Mouse (Mus musculus) pancreas, adult 10 weeks (tissue): ENCODE measurements around the gene Zfp513. TPM values are rescaled to one million over a fixed set of nuclear protein-coding genes. Genes with fewer than 3 reads are reported as not detected.

Source experiments
- polyA plus RNA-seq: library from polyadenylated mRNA; stranded (reverse); fragments of 350-450 nt; fragmentation: Illumina TruSeq; extraction: RNeasy Lipid Tissue Mini Kit (QIAGEN cat#74804); gene quantifications from one replicate; pipeline ENCODE4 v1.2.3, GENCODE M21; 2015; ENCODE audit warnings: low read depth, low replicate concordance; ENCODE audit not compliant: insufficient read depth

The Zfp513 gene
- 5.8 TPM for polyA plus RNA-seq

DNA sequence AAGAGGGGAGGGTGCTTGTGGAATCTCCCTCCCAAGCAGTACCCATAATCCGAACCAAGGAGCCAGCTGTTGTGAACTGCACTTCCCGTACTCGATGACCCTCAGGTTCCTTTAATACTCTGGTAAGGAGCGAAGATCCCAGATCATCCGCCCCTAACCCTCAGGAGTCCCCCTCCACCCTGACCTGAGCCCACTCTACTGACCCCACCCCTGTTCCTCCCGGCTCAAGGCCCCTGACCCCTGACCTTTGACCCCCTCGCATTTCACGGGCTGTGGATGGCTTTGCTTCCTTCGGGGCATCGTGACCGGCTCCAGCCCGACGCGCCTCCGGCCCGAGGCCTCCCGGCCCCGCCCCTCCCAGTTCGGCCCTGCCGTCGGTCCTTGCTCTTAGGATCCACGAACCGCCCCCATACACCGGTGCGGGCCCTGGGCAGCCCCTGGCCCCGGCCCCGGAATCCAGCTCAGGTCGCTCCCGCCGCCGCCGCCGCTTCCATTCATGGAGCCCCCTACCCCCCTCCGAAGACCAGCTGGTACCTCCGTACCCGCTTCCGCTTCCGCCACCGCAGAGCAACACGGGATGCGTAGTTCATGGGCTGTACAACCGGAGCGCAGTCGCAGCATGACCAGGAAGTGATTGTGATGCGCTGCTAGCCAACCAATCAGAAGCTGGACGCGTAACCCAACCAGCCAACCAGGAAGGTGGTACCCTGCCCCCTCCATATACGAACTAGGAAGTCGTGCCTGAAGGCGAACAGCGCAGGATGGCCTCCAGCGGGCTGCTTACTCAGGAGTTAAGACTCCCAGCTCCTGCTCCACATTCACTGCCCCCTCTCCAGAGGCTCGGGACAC, at the start of gene Zfp513:
Gene Zfp513 (minus strand): TSS at position 562 of the 849 bp plus-strand sequence.

DNA sequence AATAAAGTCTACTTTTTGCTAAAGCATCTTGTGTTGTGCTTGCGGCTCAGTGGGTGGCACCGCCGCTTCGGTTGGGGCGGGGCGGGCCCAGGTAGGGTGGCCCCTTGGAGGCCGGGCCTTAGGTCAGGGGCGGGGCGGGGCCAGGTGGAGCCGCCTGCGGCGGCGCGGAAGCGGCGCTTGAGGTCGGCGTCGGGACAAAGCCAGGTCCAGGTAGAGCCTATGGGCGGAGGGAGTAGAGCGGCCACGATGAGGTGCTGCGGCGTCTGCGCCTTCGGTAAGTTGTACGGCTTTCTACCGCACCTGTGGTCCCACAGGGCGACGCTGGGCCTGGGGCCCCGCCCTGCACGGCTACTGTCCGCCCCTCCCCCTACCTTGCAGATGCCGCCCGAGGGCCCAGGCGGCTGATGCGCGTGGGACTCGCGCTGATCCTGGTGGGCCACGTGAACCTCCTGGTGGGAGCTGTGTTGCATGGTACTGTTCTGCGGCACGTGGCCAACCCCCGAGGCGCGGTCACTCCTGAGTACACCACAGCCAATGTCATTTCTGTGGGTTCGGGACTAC, 49.5 kb upstream of the Zfp513 start, which contains the start of gene Krtcap3:
Gene Krtcap3 (plus strand): TSS at position 151 of the 561 bp plus-strand sequence.

DNA sequence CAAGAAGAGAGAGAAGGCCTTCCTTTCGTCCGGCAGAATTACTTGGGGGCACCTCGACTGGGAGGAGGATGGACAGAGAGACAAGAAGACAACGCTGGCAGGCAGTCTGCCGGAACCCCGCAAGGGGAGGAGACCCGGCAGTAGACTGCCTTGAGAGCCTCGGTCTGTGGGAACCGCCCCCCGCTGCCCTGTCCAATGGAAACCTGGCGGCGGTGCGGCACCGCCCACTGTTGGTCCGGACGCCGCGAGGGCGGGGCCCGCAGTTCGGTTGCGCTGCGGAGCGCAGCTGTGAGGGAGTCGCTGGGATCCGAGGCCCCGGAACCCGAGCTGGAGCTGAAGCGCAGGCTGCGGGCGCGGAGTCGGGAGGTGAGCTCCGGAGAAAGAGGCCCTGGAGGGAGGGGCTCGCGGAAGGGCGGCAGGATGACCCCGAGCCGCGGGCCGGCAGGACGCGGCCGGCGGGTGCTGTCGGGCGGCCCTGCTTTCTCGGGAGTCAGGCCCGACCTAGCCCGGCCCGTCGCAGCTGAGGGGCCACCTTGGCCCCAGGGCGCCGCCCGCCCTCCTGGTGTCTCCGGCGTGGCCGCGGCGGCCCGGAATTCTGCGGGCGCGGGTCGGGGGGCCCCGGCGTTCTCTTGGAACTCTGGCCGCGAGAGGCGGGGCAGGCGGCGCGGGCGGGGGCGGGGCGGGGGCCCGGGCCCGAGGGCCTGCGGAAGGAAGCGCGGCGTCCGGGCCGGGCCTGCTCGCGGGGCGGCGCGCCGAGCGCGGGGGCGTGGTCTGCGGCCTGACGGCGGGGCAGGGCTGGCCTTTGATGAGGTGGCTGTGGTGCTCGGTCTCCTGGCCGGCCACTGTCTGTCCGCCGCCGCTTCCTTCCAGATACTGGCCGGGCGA, 38.8 kb upstream of the Zfp513 start, which contains the start of the genes Nrbp1 and Gm9970:
Gene Nrbp1 (plus strand): TSS at position 228 of the 885 bp plus-strand sequence.
Gene Gm9970 (minus strand): TSS at position 596 of the 885 bp plus-strand sequence.

DNA sequence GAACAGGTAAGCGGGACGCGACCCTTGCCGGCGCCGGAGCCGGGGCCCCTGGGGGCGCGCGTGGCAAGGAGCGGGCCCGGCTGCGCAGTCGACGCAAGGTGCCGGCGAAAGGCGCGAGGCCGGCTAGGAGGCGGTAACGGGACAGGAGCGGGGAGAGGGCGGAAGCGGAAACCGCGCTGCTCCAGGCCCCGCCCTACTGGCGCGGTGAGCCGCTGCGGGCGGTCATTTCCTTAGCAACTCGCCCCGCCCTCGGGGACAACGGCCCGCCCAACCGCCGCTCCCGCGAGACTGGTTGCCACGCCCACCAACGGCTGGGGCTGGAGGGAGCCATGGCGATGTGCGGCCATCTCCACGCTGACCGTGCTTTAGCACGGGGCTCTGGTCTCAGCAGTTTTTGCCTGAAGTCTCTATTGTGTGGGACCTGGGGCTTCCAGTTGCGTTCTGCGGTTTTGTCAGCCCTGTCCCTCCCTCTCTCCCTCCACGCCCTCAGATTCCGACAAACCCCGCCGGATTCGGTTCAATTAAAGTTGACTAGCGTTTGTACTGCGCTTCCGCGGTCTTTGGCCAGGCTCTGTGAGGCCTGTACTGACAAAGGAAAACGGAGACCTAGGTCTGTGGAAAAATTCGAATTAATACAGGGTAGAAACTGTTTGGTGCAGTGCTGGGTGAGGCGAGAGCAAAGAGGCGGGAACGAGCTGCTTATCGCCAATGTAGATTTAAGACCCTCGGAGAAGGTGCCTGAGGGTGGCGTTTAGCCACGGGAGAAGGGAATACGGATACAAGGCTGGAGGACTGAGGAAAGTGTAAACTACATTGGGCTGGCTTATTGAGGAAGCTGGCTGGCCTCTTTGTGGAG, 18.6 kb upstream of the Zfp513 start, which contains the start of gene Ppm1g:
Gene Ppm1g (minus strand): TSS at position 240 of the 856 bp plus-strand sequence.

DNA sequence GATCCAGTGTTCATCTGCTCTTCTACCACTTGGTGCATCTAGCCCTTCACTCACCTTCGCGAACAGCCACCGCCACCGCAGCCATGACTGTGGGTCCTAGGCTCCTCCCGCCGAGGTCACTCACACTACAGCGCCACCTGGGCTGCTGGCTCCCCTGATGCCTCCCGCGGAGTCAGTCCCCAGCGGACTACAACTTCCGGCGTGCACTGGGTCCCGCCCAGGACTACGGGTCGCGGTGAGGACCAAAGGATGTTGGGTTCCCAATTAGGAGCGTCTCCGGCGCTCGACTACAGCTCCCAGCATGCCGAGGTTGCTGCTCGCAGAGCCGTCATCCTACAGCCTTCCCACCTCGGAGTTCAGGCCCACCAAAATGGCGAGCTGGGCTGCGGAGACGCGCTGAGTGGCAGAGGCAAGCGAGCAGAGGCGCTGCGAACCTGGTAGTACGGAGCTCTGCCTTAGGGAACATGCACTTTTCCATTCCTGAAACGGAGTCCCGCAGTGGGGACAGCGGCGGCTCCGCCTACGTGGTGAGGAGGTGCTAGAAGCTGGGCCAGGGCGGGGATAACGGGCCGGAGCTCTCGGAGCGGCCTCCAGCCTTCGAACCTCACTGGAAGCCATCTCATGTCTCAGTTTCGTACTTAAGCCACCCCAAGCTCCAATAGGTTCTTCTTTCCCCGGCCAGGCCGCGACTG, 9.0 kb downstream of the Zfp513 start, which contains the start of the genes Snx17 and Eif2b4:
Gene Snx17 (plus strand): TSS at position 289 of the 692 bp plus-strand sequence.
Gene Eif2b4 (minus strand): TSS at position 492 of the 692 bp plus-strand sequence.

GRCm38 (mm10) chr5:31179766-31180630, 22.1 kb downstream of the Zfp513 start, which contains the start of the genes Gm29609 and Gtf3c2:
Gene Gm29609, minus strand, starts transcription at chr5:31179911.
Gene Gtf3c2, minus strand, starts transcription at chr5:31180144.

GRCm38 (mm10) chr5:31154152-31154553, 48.0 kb downstream of the Zfp513 start, which contains the start of gene Mpv17:
Gene Mpv17, minus strand, starts transcription at chr5:31154251.

Other genes starting within 250 kb of the Zfp513 start
- 80.6 TPM for gene Preb, start 241.9 kb downstream of the Zfp513 start, polyA plus RNA-seq
- 0.31 TPM for gene Tcf23, start 233.6 kb downstream of the Zfp513 start, polyA plus RNA-seq
- gene Atraid, start 154.0 kb downstream of the Zfp513 start, polyA plus RNA-seq, result 39.3 TPM
- 4.2 TPM for gene Slc5a6, start 153.4 kb downstream of the Zfp513 start, polyA plus RNA-seq
- gene Cad, start 147.5 kb downstream of the Zfp513 start, polyA plus RNA-seq, result 11.6 TPM
- not detected for gene Dnajc5g, start 96.0 kb downstream of the Zfp513 start, polyA plus RNA-seq
- gene Slc30a3, start 94.1 kb downstream of the Zfp513 start, polyA plus RNA-seq, result not detected
- gene Trim54, start 85.6 kb downstream of the Zfp513 start, polyA plus RNA-seq, result not detected
- not detected for gene Ucn, start 63.5 kb downstream of the Zfp513 start, polyA plus RNA-seq
- gene Mpv17, start 48.1 kb downstream of the Zfp513 start, polyA plus RNA-seq, result 13.0 TPM
- 0.52 TPM for gene Gm29609, start 22.4 kb downstream of the Zfp513 start, polyA plus RNA-seq
- gene Gtf3c2, start 22.2 kb downstream of the Zfp513 start, polyA plus RNA-seq, result 25.7 TPM
- 15.2 TPM for gene Snx17, start 9.1 kb downstream of the Zfp513 start, polyA plus RNA-seq
- 17.1 TPM for gene Eif2b4, start 8.9 kb downstream of the Zfp513 start, polyA plus RNA-seq
- gene Ppm1g, start 18.4 kb upstream of the Zfp513 start, polyA plus RNA-seq, result 12.2 TPM
- 26.8 TPM for gene Nrbp1, start 38.6 kb upstream of the Zfp513 start, polyA plus RNA-seq
- not detected for gene Gm9970, start 38.9 kb upstream of the Zfp513 start, polyA plus RNA-seq
- gene Krtcap3, start 49.4 kb upstream of the Zfp513 start, polyA plus RNA-seq, result 9.0 TPM
- gene Ift172, start 88.8 kb upstream of the Zfp513 start, polyA plus RNA-seq, result 20.7 TPM
- gene Fndc4, start 93.8 kb upstream of the Zfp513 start, polyA plus RNA-seq, result 2.1 TPM
- 1.1 TPM for gene Gckr, start 95.1 kb upstream of the Zfp513 start, polyA plus RNA-seq